Mouse (Mus musculus): ENCODE measurements around the gene Ints1.

GRCm38 (mm10) chr5:139781406-139781805, 5.9 kb upstream of the Ints1 start:
- TF ChIP-seq CTCF (IDR thresholded peaks at IDR 0.05; ENCODE audit: extremely low read depth, insufficient read depth, insufficient read length, insufficient replicate concordance), result no peak
- no peak for TF ChIP-seq POLR2A (IDR thresholded peaks at IDR 0.05; ENCODE audit: low read depth, low read length)

Data from spleen, adult 2 months (tissue).